In the genomic region with DNA sequence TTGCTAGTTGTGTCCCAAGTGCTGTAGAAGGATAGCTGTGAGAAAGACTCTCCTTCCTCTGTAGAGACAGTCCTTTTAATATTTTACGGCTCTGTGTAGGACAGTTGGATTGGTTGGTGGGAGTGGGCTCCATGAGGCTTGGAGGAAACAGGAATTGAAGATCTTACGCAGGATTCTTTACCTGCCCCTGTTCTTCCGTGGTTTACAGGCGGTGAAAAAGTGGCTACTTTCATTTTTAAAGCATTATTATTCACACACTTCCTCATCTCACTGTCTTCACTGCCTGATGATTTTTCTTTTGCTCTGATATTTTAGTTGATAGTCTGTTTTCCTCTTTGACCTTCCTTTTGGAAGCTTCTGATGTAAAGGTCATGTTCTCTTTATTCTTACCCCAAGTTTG, we compare ENCODE assay signal across 19 mouse cellular contexts. TPM values are rescaled to one million over a fixed set of nuclear protein-coding genes. Genes with fewer than 3 reads are reported as not detected.
"Had no signal": no experiment of that assay in that cellular context is flagged by ENCODE, and none has a peak within 500 bp of the region (broad histone marks: within the 10 kb centered on the region; RNA-seq: fewer than 3 reads in every experiment).

No protein-coding gene starts in this region.

- H3K27ac ChIP-seq: limb, embryonic 13.5 days; liver, embryonic 14.5 days; neural tube, embryonic 12.5 days had no signal

- H3K9ac ChIP-seq: limb, embryonic 13.5 days; liver, embryonic 14.5 days; neural tube, embryonic 12.5 days had no signal

- H3K4me3 ChIP-seq: limb, embryonic 13.5 days; neural tube, embryonic 12.5 days had no signal

- H3K9me3 ChIP-seq: limb, embryonic 13.5 days; neural tube, embryonic 12.5 days had no signal

- H3K36me3 ChIP-seq: limb, embryonic 13.5 days; neural tube, embryonic 12.5 days had no signal

- ATAC-seq: intestine, postnatal 0 days had no signal

- H3K4me2 ChIP-seq: limb, embryonic 13.5 days; neural tube, embryonic 12.5 days had no signal

- DNase-seq: kidney, adult 8-10 months; kidney, postnatal 36 days; layer of hippocampus, adult 9-11 months; layer of hippocampus, postnatal 36 days; left cerebral cortex, postnatal 4 days; lung, adult 18-20 months; midbrain, embryonic 14.5 days; retina, postnatal 1 day; right cerebral cortex, postnatal 4 days; spleen, adult 18-20 months; thymus, adult 18-20 months; thymus, postnatal 14 days had no signal

RNA-seq across cellular contexts. Expression of gene Tbr1, which starts 17.5 kb away (rescaled TPM):
- total RNA-seq: liver, adult 2 months had no signal
- polyA plus RNA-seq: intestine, postnatal 0 days; kidney, embryonic 16.5 days; liver, adult 2 months; stomach, embryonic 14.5 days had no signal
